Mouse (Mus musculus) CD4-positive naive resting alpha-beta T cell, adult 76 days (primary cell): ENCODE data around the gene Kl. TPM values are rescaled to one million over a fixed set of nuclear protein-coding genes. Genes with fewer than 3 reads are reported as not detected.

Experiments used
- total RNA-seq: library from RNA; stranded (reverse); gene quantifications from one replicate; pipeline ENCODE4 v1.2.4, GENCODE M21; 2023

The Kl gene
- total RNA-seq, result not detected

DNA sequence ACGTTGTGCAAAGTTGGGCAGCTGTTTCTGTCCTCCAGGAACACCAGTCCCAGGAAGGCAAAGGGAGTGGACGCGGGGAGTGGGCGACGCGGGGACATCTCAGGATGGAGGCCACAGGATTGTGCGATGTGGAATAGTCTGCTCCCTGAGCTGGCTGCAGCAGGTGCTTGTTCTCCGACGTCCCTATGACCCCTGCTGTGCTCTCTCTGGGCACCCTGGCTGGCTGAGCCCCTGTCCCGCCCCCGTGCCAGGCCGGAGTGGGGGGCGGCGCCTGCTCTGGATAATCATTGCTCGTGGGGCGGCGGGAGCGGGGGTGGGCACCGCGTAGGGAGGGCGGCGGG lies at the start of gene Kl:
Gene Kl (plus strand): TSS at position 280 of the 341 bp plus-strand sequence.

